Mouse (Mus musculus): Measurements from ENCODE around the gene Cd209b.

Cd209b gene

DNA sequence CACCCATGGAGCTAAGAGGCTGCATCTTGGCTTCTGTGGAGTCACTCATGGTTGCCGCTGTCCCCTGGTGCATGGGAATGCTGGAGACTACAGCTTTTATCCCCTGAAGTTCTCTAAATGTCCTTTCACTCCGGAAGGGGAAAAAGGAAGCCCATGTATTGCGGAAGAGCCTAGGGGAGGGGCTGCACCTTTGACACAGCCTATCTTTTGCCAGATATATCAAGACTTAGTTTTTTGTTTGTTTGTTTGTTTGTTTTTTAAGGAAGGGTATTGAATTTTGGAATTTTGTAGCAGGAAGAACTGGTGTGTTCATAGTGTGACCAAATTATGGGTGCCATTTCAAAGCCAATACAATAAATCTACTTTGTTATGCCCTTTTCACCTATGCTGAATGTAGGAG, at the start of gene Cd209b:
Gene Cd209b (minus strand): TSS at position 101 of the 400 bp plus-strand sequence.
- in situ Hi-C loops (cut with MboI; ENCODE audit: low sequenced_read_pairs), result no loop called here

DNA sequence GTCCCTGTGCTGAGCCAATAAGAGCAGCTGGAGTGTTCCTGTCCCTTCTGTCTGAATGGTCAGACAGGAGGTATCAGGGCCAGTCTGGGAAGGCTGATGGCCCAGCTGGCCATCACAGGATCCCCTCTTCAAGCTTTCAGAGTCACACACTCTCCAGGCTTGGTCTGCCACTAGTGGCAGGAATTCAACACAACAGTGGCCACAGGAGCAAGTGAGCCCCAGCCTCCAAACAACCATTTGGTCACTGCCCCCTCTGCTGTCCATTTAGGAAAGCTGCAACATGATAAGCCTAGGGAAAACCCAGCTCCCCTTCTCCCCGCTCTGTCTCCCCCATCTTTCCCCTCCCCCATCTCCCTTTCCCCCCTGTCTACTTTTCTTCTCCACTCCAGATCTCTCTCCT, 29.4 kb upstream of the Cd209b start:
- in situ Hi-C loops (cut with MboI; ENCODE audit: low sequenced_read_pairs), result loop anchor here (10.0 kb wide), 1 partner anchor 231 kb away; the partner anchor contains the start of gene Clec4g

GRCm38 (mm10) chr8:3954646-3955045, 28.0 kb upstream of the Cd209b start, which contains the start of gene Cd209c:
Gene Cd209c (minus strand): TSS chr8:3954746.
- in situ Hi-C loops (cut with MboI; ENCODE audit: low sequenced_read_pairs), result loop anchor here (10.0 kb wide), 1 partner anchor 230 kb away; the partner anchor contains the start of gene Clec4g

DNA sequence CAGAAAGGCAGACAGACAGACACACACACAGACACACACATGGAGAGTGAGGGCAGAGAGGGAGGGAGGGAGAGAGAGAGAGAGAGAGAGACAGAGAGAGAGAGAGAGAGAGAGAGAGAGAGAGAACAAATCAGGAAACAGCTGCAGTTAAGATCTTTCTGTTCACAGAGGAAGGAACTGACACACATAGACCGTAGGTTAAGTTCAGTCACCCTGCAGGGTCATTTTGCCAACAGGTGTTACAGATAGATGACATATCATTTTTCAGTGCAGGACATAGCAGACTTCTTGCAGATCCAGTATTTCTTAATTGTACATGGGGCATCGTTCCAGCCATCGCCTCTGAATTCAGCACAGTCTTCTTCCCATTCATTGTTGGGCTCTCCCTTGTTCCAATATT, 13.4 kb upstream of the Cd209b start:
- in situ Hi-C loops (cut with MboI; ENCODE audit: low sequenced_read_pairs), result no loop called here

DNA sequence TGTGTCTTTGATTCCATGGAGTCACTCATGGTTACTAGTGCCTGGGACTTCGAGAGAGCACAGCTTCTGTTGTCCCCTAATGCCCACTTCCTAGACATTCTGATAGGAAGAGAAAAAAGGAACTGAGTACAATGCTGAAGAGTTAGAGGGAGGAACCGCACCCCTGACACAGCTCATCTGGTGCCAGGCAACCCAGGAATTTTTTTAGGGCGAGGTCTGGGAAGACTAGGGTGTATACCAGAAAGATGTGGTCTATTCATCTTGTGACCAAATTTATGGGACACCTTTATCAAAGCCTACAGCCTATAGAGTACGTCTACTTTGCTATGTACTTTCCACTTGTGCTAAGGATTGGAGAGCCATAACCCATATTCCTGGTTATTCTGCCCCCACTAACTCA, 48.2 kb downstream of the Cd209b start, which contains the start of gene Cd209d:
Gene Cd209d (minus strand): TSS at position 101 of the 400 bp plus-strand sequence.
- in situ Hi-C loops (cut with MboI; ENCODE audit: low sequenced_read_pairs), result no loop called here

- in situ Hi-C loops (cut with MboI; ENCODE audit: low sequenced_read_pairs), result no loop called here
Observed at GRCm38 (mm10) chr8:3876121-3876520, 50.5 kb downstream of the Cd209b start.
